Mouse (Mus musculus): ENCODE measurements around the gene Dll3.
"Not testable (repeated sequence)": the region's sequence is repeated elsewhere in the genome, so short reads cannot be mapped to it uniquely, and the experiment has no call there.

Gene Dll3

GRCm38 (mm10) chr7:28243943-28244342 is 58.1 kb downstream of the Dll3 start:
- not testable (repeated sequence) for DNase-seq

All from lung, adult 18-20 months (tissue).